Mouse (Mus musculus) 3134 (cell line): ENCODE data around the gene Pcsk6.
"Not testable (repeated sequence)": the region's sequence is repeated elsewhere in the genome, so short reads cannot be mapped to it uniquely, and the experiment has no call there.

ENCODE experiments used
- DNase-seq: peaks from one replicate; pipeline ENCODE4 v3.0.0-alpha.2; 2011; ENCODE audit warnings: low spot score; ENCODE audit not compliant: insufficient read length; ENCODE audit errors: extremely low read depth

Gene Pcsk6

GRCm38 (mm10) chr7:65934238-65934970, 72.9 kb downstream of the Pcsk6 start:
- DNase-seq, result not testable (repeated sequence)

GRCm38 (mm10) chr7:65935211-65935610, 73.7 kb downstream of the Pcsk6 start:
- no peak for DNase-seq

- DNase-seq, result no peak
Observed at GRCm38 (mm10) chr7:65940988-65941387, 79.5 kb downstream of the Pcsk6 start.

- DNase-seq, result no peak
Observed at GRCm38 (mm10) chr7:65945342-65945993, 83.9 kb downstream of the Pcsk6 start.

- DNase-seq, result no peak
Observed at GRCm38 (mm10) chr7:65946397-65946796, 84.9 kb downstream of the Pcsk6 start.

GRCm38 (mm10) chr7:65948891-65949290, 87.4 kb downstream of the Pcsk6 start:
- no peak for DNase-seq

- no peak for DNase-seq
Observed at GRCm38 (mm10) chr7:65954583-65954982, 93.0 kb downstream of the Pcsk6 start.

- no peak for DNase-seq
Observed at GRCm38 (mm10) chr7:65955304-65956220, 94.0 kb downstream of the Pcsk6 start.

- no peak for DNase-seq
Observed at GRCm38 (mm10) chr7:65957245-65957644, 95.7 kb downstream of the Pcsk6 start.

- DNase-seq, result no peak
Observed at GRCm38 (mm10) chr7:65958105-65958504, 96.6 kb downstream of the Pcsk6 start.

- DNase-seq, result no peak
Observed at GRCm38 (mm10) chr7:65959221-65959924, 97.8 kb downstream of the Pcsk6 start.

- no peak for DNase-seq
Observed at GRCm38 (mm10) chr7:65962611-65963010, 101.1 kb downstream of the Pcsk6 start.

- DNase-seq, result no peak
Observed at GRCm38 (mm10) chr7:65964398-65964797, 102.9 kb downstream of the Pcsk6 start.

GRCm38 (mm10) chr7:65971301-65971700, 109.8 kb downstream of the Pcsk6 start:
- no peak for DNase-seq

- DNase-seq, result no peak
Observed at GRCm38 (mm10) chr7:65977286-65977685, 115.8 kb downstream of the Pcsk6 start.

- no peak for DNase-seq
Observed at GRCm38 (mm10) chr7:65977977-65978376, 116.4 kb downstream of the Pcsk6 start.

GRCm38 (mm10) chr7:65978996-65979823, 117.7 kb downstream of the Pcsk6 start:
- DNase-seq, result no peak

- no peak for DNase-seq
Observed at GRCm38 (mm10) chr7:65980000-65980399, 118.5 kb downstream of the Pcsk6 start.

- no peak for DNase-seq
Observed at GRCm38 (mm10) chr7:65982057-65982456, 120.5 kb downstream of the Pcsk6 start.

GRCm38 (mm10) chr7:65988249-65988648, 126.7 kb downstream of the Pcsk6 start:
- no peak for DNase-seq
